Mouse (Mus musculus): ENCODE data around the gene Serpina1e.
"Not testable (repeated sequence)": the region's sequence is repeated elsewhere in the genome, so short reads cannot be mapped to it uniquely, and the experiment has no call there.

- not testable (repeated sequence) for TF ChIP-seq MAX (IDR thresholded peaks at IDR 0.05; ENCODE audit: low read depth); USF1 (IDR thresholded peaks at IDR 0.05; ENCODE audit: low read depth); MYOG (IDR thresholded peaks at IDR 0.05; ENCODE audit: control insufficient read depth in 1 of 3, insufficient read depth in 1 of 3, insufficient read length in 2 of 3, low read depth in 2 of 3); SRF (IDR thresholded peaks at IDR 0.05; ENCODE audit: control insufficient read depth, insufficient read length, low read depth); POLR2A (IDR thresholded peaks at IDR 0.05; ENCODE audit: insufficient read length, low read depth)
Observed at GRCm38 (mm10) chr12:103952972-103953371, 5.8 kb downstream of the Serpina1e start.

Data from myocyte (in vitro differentiated cells).